Mouse (Mus musculus) cortical plate, adult 2 months (tissue): ENCODE measurements around the gene Olfr1275. TPM values are rescaled to one million over a fixed set of nuclear protein-coding genes. Genes with fewer than 3 reads are reported as not detected.

ENCODE experiments used
- H3K27ac ChIP-seq: fragments of 200-500 bp; 2 replicates; pipeline ENCODE4 v1.5.1; 2012; ENCODE audit warnings: low read length, control low read depth, inconsistent platforms; ENCODE audit not compliant: insufficient read depth
- H3K4me1 ChIP-seq: fragments of 200-500 bp; 2 replicates; pipeline ENCODE4 v1.6.1; 2011; ENCODE audit warnings: low read length; ENCODE audit not compliant: control insufficient read depth, insufficient read depth
- H3K4me3 ChIP-seq: fragments of 200-500 bp; 2 replicates; pipeline ENCODE4 v1.5.1; 2011; ENCODE audit warnings: mild to moderate bottlenecking, low read length, control low read depth; ENCODE audit not compliant: insufficient read depth
- CTCF ChIP-seq: fragments of 200-500 bp; IDR thresholded peaks from 2 replicates; pipeline ENCODE4 v1.5.1; 2011; ENCODE audit warnings: mild to moderate bottlenecking, control low read depth, low read length; ENCODE audit not compliant: insufficient read depth; ENCODE audit errors: extremely low read depth
- POLR2A ChIP-seq: fragments of 200-500 bp; IDR thresholded peaks from 2 replicates; pipeline ENCODE4 v1.6.1; 2011; ENCODE audit warnings: mild to moderate bottlenecking, low read length, control low read depth; ENCODE audit not compliant: insufficient read depth; ENCODE audit errors: extremely low read depth
- polyA plus RNA-seq: library from polyadenylated mRNA; depleted of rRNA; stranded (reverse); fragments of >200 nt; gene quantifications from 2 replicates; pipeline ENCODE4 v1.2.3, GENCODE M21; 2012; rRNA removed

Olfr1275 gene
- polyA plus RNA-seq, result not detected in 2 replicates

DNA sequence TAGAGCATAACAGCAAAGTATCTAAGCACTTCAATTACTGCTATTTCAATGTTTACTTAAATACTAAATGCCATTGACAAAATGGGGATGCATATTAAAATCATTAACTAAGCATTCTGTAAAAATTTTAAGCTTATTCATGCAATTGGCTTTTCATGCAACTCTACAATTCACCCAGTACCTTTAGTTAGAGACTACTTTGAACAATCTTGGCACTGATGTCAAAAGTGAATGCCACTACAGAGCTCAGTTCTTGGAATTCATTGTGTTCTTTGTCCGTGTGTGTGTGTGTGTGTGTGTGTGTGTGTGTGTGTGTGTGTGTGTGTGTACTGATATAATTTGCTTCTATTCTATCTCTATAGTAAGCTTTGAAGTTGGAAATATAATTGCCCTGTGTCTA, at the start of gene Olfr1275:
Olfr1275 (minus strand) TSS at position 101 of the 400 bp plus-strand sequence.
- TF ChIP-seq CTCF, result no peak
- TF ChIP-seq POLR2A, result no peak

DNA sequence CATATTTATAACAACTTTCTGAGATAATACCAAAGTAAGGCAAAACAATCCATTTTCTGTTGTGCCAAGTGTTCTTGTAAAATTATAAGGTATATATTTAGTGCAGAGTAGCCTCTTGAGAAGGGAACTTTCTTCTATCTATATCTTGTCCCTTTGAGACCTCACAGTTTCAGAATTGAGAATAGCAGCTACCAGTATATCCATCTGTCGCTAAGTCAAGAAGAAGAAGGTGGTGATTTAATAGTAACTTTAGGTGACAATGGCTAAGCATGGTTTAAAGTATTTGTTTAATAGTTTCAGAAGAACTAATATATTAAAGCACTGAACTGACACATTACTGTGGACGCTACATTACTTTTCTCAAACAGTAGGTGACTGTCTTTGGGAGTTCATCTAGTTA, 38.9 kb upstream of the Olfr1275 start, which contains the start of gene Olfr1277:
Olfr1277 (minus strand) TSS at position 101 of the 400 bp plus-strand sequence.
- no peak within 1 kb of the TSS for H3K4me3 ChIP-seq
- H3K27ac ChIP-seq, result no peak within 1 kb of the TSS
- no peak for TF ChIP-seq POLR2A
- no peak for TF ChIP-seq CTCF
- no peaks in the 10 kb centered on the region for H3K4me1 ChIP-seq

More for the DNA sequence above, at the start of gene Olfr1275:
- no peak within 1 kb of the TSS for H3K4me3 ChIP-seq
- H3K27ac ChIP-seq, result no peak within 1 kb of the TSS
- H3K4me1 ChIP-seq, result no peaks in the 10 kb centered on the region

DNA sequence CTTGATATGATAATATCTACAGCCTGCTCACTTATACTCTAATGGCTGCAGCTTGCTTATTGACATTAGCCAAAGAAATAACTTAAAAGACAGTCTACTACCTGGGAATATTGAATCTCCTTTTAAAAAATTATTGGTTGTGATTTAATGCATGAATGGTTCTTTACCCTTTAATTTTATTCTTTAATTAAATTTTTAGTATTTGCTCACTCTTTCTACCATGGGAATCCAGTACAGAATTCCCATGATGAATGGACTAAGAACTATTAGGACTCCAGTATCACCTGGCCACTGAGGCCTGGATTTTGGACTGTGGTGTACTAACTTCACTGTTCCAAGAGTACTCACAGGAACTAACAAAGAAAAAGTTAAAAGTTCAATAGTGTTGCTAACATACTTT, 19.1 kb upstream of the Olfr1275 start, which contains the start of gene Olfr1276:
Olfr1276 (plus strand) TSS at position 301 of the 400 bp plus-strand sequence.
- H3K27ac ChIP-seq, result no peak within 1 kb of the TSS
- no peak within 1 kb of the TSS for H3K4me3 ChIP-seq
- TF ChIP-seq POLR2A (no peak), CTCF (no peak)
- no peaks in the 10 kb centered on the region for H3K4me1 ChIP-seq

DNA sequence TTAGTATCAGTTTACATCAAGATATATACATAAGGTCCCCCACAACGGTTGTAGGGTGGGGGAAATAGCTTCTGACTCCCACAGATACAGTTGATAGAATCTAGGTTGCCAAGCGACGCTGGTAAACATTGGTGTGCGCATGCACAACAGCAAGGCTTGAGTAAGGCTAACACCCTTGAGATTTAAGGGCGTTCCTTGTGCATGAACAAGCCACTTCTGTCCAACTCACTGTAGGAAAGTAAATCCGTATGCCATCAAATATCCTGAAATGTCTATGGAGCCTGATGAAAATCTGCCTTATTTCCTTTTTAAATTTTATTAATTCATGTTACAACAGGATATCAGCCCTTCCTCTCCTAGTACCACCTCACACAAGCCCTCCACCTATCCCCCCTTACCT, 5.6 kb downstream of the Olfr1275 start, which contains the start of gene 4930430A15Rik:
4930430A15Rik (minus strand) TSS at position 101 of the 400 bp plus-strand sequence.
- Histone ChIP-seq H3K27ac (no peak within 1 kb of the TSS), H3K4me1 (no peaks in the 10 kb centered on the region), H3K4me3 (no peak within 1 kb of the TSS)
- TF ChIP-seq POLR2A (no peak), CTCF (no peak)

DNA sequence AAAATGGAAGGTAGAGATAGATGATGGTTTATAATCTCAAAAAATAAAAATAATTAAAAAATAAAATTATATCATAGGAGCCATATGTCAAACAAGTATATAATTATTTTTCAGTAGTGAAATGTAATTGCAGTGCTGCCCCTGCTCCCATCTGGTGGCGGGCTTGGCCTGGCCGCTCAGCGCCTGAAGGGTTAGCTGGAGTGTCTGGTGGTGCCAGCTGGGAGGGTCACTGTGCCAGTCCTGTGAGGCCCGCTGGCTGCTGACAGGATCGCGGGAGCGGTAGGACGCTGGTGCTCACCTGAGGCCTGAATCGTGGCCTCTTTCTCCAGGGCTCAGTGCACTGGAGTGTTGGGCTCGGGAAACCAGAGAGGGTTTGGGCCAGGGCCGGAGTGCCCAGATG, 53.0 kb downstream of the Olfr1275 start:
- TF ChIP-seq CTCF (no peak), POLR2A (no peak)
- no peak overlapping the region for H3K4me3 ChIP-seq
- no peaks in the 10 kb centered on the region for H3K4me1 ChIP-seq
- H3K27ac ChIP-seq, result no peak overlapping the region

Other genes with a start within 250 kb of the Olfr1275 start
- gene Gm13941, start 129.3 kb downstream of the Olfr1275 start, polyA plus RNA-seq, result not detected in 2 replicates
- gene Gm15130, start 82.3 kb downstream of the Olfr1275 start, polyA plus RNA-seq, result not detected in 2 replicates
- not detected in 2 replicates for gene 4930430A15Rik, start 5.7 kb downstream of the Olfr1275 start, polyA plus RNA-seq
- not detected in 2 replicates for gene Olfr1276, start 19.2 kb upstream of the Olfr1275 start, polyA plus RNA-seq
- not detected in 2 replicates for gene Olfr1277, start 38.8 kb upstream of the Olfr1275 start, polyA plus RNA-seq
- not detected in 2 replicates for gene Olfr1278, start 54.9 kb upstream of the Olfr1275 start, polyA plus RNA-seq
- gene Olfr1279, start 65.3 kb upstream of the Olfr1275 start, polyA plus RNA-seq, result not detected in 2 replicates
- not detected in 2 replicates for gene Olfr1280, start 78.7 kb upstream of the Olfr1275 start, polyA plus RNA-seq
- gene Olfr1281, start 91.2 kb upstream of the Olfr1275 start, polyA plus RNA-seq, result not detected in 2 replicates
- gene Olfr1282, start 100.8 kb upstream of the Olfr1275 start, polyA plus RNA-seq, result not detected in 2 replicates
- gene Olfr1283, start 131.5 kb upstream of the Olfr1275 start, polyA plus RNA-seq, result not detected in 2 replicates
- not detected in 2 replicates for gene Olfr1284, start 140.2 kb upstream of the Olfr1275 start, polyA plus RNA-seq
- not detected in 2 replicates for gene Olfr1286, start 187.8 kb upstream of the Olfr1275 start, polyA plus RNA-seq
- not detected in 2 replicates for gene Olfr1287, start 213.9 kb upstream of the Olfr1275 start, polyA plus RNA-seq
- gene Olfr1288, start 238.8 kb upstream of the Olfr1275 start, polyA plus RNA-seq, result not detected in 2 replicates
- gene Olfr1289, start 245.5 kb upstream of the Olfr1275 start, polyA plus RNA-seq, result not detected in 2 replicates